Mouse (Mus musculus): ENCODE results near the gene Mrvi1.

The Mrvi1 gene

DNA sequence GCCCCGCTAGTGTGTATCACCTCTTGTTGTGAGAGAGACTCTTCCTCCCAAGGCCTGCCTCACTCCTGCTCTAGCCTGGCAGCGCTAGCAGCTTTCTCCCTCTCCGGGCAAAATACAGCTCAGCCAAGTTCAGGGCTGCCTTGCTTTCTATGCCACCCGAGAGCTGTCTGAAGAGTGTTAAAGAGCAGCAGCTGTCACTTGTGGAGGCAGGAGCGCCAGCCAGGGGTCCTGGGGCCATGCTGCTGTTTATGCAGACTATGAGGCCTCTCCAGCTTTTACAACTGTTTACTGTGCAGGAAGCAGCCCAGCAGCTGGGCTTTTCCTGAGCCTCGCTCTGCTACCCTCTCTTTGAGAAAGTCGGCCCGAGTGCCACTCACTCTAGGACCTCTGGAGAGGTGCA lies 1.2 kb downstream of the Mrvi1 start:
- DNase-seq (ENCODE audit: low spot score in 2 of 2): no peak

DNA sequence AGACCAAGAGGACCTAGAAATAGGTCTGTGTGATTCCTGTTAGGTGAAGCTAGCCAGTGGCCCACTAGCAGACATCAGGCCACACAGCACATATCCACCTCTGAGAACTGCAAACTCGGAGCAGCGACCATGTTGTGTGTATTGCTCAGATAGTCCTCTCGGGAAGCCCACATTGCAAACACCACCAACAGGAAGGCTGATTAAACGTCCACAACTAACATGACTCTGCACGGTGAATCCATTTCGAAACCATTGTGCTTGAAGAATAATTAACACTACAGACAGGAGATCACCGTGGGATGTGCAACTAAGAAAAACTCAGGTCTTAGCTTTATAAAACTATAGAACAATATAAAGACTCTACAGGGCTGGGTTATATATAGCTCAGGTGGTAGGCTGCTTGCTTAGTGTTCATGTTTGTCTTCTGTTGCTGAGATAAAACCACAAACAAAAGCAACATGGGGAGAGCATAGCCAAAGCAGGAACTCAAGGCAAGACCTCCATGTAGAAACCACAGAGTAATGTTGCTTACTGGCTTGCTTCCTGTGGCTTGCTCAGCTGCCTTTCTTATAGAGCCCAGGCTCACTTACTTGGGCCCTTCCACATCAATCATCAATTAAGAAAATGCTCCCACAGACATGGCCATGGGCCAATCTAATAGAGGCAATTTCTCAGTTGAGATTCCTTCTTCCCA lies 4.4 kb downstream of the Mrvi1 start:
- no peak for DNase-seq (ENCODE audit: low spot score in 2 of 2)

DNA sequence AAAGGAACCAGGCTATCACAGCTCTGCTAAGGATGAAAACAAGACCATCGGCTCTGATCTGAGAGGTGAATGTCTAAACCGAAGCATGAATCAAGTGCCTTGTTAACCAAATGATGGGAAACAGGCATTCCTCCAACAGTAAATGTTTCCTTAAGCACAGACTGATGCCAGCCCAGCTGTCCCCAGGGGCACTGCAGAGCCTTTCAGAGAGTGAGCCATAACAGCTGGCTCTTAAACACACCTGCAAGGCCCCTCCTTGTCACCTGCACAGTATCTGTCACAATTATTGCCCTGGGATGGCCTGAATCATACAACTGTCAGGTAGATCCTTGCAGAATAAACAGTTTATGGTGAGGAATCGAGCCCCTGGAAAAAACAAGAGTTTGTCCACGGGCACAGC lies 8.8 kb downstream of the Mrvi1 start:
- no peak for DNase-seq (ENCODE audit: low spot score in 2 of 2)

GRCm38 (mm10) chr7:110972796-110973195 lies 9.5 kb downstream of the Mrvi1 start:
- DNase-seq (ENCODE audit: low spot score in 2 of 2): no peak

GRCm38 (mm10) chr7:110967373-110967772 lies 14.9 kb downstream of the Mrvi1 start:
- DNase-seq (ENCODE audit: low spot score in 2 of 2): no peak

GRCm38 (mm10) chr7:110966853-110967252 lies 15.4 kb downstream of the Mrvi1 start:
- no peak for DNase-seq (ENCODE audit: low spot score in 2 of 2)

DNA sequence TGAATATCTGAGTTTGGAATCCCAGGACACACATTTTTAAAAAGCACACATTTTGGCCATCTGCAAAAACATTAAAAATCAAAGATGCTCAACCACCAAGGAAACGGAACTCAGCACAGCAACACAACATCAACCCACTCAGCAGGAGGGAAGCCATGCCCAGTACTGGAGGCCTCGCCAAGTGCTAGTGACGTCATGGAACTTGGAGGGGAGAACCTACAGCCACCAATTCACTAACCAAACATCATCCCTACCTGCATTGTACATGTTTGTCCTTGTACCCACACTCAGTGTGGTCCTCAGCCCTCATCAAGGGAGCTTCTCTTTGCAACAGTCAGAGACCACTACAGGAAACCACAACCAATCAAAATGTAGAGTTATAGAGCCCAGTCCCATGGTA lies 16.9 kb downstream of the Mrvi1 start:
- DNase-seq (ENCODE audit: low spot score in 2 of 2): no peak

- DNase-seq (ENCODE audit: low spot score in 2 of 2): no peak
Observed at GRCm38 (mm10) chr7:110963655-110963997, 18.6 kb downstream of the Mrvi1 start.

GRCm38 (mm10) chr7:110962943-110963654 lies 19.2 kb downstream of the Mrvi1 start:
- DNase-seq (ENCODE audit: low spot score in 2 of 2): no peak

GRCm38 (mm10) chr7:110962497-110962896 lies 19.8 kb downstream of the Mrvi1 start:
- DNase-seq (ENCODE audit: low spot score in 2 of 2): no peak

DNA sequence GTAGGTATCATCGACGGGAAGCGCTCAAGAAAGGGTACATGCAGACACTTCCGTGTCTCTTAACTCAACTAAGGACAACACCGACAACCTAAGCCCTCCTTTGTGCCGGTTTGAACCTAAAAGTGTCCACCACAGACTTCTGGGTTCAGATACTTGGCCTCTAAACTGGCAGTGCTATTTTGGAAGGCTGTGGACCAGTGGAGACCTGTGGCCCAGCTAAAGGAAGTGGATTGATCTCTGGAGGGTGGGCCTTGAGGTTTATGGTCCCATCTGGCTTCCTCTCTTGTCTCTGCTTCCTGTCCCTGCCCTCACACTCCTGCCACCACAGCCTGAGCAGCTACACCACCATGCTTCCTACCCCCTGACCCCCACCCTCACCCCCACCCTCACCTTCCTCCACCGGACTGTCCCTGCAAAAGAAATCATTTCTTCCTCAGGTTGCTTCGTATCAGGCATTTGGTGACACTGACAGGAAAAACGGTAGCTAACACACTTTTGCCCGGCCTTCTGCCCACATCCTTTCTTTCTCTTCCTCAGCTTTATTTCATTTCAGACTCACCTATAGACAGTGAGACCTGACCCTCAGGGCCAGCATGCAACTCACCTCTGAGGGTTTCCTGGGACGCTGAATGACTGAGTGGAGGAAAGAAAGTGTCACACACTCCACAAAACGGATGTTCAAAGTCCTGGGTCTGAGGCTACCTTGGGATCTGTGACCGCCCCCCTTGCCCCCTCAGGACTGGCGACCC lies 25.7 kb downstream of the Mrvi1 start:
- DNase-seq (ENCODE audit: low spot score in 2 of 2): no peak

- no peak for DNase-seq (ENCODE audit: low spot score in 2 of 2)
Observed at GRCm38 (mm10) chr7:110955576-110955975, 26.7 kb downstream of the Mrvi1 start.

GRCm38 (mm10) chr7:110954072-110954858 lies 28.0 kb downstream of the Mrvi1 start:
- no peak for DNase-seq (ENCODE audit: low spot score in 2 of 2)

DNA sequence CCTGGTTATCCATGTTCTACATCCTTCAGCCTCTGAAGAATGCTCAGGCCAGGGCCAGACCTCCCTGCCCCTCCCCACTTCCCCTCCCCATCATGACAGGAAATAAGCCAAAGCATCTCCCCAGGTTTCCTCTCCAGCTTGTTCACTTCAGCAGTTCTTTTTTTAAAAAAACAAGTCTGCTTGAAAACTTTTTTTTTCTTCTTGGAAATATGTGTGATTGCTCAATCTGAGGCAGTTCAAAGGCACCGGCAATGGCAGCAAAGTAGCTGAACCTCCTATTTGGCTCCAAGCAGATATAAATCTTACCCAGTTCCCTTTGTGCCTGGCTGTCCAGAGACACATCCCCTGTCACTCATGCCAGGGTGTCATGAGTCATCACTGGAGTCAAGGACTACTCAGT lies 29.1 kb downstream of the Mrvi1 start:
- DNase-seq (ENCODE audit: low spot score in 2 of 2): no peak

GRCm38 (mm10) chr7:110950621-110950925 lies 31.7 kb downstream of the Mrvi1 start:
- DNase-seq (ENCODE audit: low spot score in 2 of 2): no peak

GRCm38 (mm10) chr7:110949785-110950620 lies 32.3 kb downstream of the Mrvi1 start:
- DNase-seq (ENCODE audit: low spot score in 2 of 2): no peak

GRCm38 (mm10) chr7:110948579-110948978 lies 33.7 kb downstream of the Mrvi1 start:
- no peak for DNase-seq (ENCODE audit: low spot score in 2 of 2)

GRCm38 (mm10) chr7:110947616-110948015 lies 34.6 kb downstream of the Mrvi1 start:
- DNase-seq (ENCODE audit: low spot score in 2 of 2): no peak

DNA sequence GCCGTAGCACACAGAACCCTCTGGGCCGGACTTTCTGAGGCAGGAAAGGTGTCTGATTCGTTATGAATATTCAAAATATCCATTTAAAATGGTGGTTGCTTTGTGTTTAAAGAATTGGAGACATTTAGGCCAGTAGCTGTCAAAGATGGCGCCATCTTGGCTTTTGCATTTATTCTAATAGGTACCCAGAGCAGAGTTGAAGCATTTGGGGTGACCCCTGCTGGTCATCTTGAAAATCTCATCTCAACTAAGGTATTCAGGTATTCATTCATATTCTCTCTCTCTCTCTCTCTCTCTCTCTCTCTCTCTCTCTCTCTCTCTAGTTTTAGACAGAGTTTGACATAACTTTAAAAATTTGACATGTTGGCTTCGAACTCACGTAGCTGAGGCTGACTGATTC lies 35.5 kb downstream of the Mrvi1 start:
- DNase-seq (ENCODE audit: low spot score in 2 of 2): no peak

DNA sequence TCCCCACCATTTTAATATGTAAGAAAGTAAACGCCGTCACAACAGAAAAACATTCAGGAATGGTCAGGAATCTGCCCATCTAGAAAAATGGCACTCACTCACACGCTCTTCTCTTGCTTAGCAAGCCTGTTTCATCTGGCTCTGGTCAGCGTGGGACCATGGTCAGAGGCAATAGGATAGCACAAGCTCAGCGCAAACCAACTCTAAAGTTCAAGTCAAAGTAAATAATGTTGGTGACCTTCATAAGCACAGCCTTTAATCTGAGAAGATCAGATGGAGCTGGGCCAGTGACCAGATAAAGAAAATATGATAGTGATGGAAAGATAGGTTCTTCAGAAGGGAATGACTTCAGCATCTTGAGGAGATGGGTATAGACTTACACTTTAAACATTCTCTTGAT lies 37.9 kb downstream of the Mrvi1 start:
- DNase-seq (ENCODE audit: low spot score in 2 of 2): no peak

Data from urinary bladder, postnatal 4 days (tissue).